Comparison of ENCODE assay signal across 20 mouse cellular contexts in the genomic region with DNA sequence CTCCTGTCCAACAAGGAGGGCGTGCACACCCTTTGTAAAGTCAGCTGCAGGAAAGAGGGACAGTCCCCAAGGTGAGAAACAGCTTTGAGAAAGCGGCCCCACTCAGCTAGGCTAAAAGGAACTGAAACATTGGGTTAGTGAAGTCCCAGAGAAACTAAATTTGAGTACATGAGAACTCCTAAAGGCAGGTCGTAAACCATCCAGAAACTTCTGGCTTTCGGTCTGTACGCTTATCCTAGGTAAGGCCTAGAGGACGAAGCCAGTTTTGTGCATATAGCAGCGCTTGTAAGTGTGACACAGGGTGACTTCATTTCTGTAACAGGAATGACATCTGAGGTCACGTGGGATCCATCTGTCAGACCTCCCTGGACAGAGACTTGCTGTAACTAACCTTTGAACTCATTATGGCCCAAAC. TPM values are rescaled to one million over a fixed set of nuclear protein-coding genes. Genes with fewer than 3 reads are reported as not detected.
A peak's percentile ranks its signal among the peaks of the same experiment; 100 is the strongest.
DNase-seq lines count a peak whose midpoint lies in the region; ATAC-seq lines count a peak whose summit lies in the region.
"Had no signal": no experiment of that assay in that cellular context is flagged by ENCODE, and none has a peak within 500 bp of the region (broad histone marks: within the 10 kb centered on the region; RNA-seq: fewer than 3 reads in every experiment).

No protein-coding gene starts in this region.

- peak; percentile 17; the same call in 1 of the 2 replicates for ATAC-seq in granulocyte monocyte progenitor cell, adult 5-6 weeks (replicated peaks; ENCODE audit: poor library complexity, severe bottlenecking)
- ATAC-seq in monocyte, adult 5-6 weeks (replicated peaks; ENCODE audit: insufficient number of reproducible peaks, low FRiP score, low TSS enrichment, poor library complexity, severe bottlenecking) = no peak
- ATAC-seq: forebrain, embryonic 13.5 days; intestine, embryonic 15.5 days had no signal

- DNase-seq in lung, postnatal 25 days (ENCODE audit: low spot score) = peak; percentile 16
- no peak for DNase-seq in lung, adult 18-20 months
- peak; percentile 41 to 44 for DNase-seq in spleen, adult 18-20 months
- no peak for DNase-seq in testis, postnatal 14 days (ENCODE audit: low spot score)
- DNase-seq in gastrocnemius, adult 8-10 months (ENCODE audit: low spot score in 2 of 2) = no peak
- DNase-seq: adrenal gland, postnatal 10 days; cerebellum, adult 8-10 months; cerebellum, postnatal 25 days; gastrocnemius, adult 2 months; heart, postnatal 10 days; kidney, adult 2 months; kidney, postnatal 4 days; liver, embryonic 13.5 days; lung, adult 2 months; lung, postnatal 14 days; right cerebral cortex, postnatal 14 days had no signal

RNA-seq across cellular contexts. Expression of gene Rel, which starts 8.0 kb away (rescaled TPM):
- 15.1 and 18.5 TPM in 2 replicates for total RNA-seq in granulocyte monocyte progenitor cell, adult 5-6 weeks (2014; fragmentation: Nextera tagmentation)
- total RNA-seq in granulocyte monocyte progenitor cell, adult 5-6 weeks (2017) = 9.8 and 10.0 TPM in 2 replicates
- total RNA-seq in gastrocnemius, adult 8-10 months (2022) = 1 to 10 TPM; 2.8 to 3.7 (median 3.6) TPM
- total RNA-seq in monocyte, adult 5-6 weeks (2017) = 66.8 to 77.1 TPM (median 69.6 TPM) in 3 replicates

Comparison
In these comparisons a context has a peak if more than half of its experiments do, and no peak if none do; other contexts are left out.
1. DNase-seq: peak in lung, postnatal 25 days (single experiment) and spleen, adult 18-20 months (2 of 2); none in lung, adult 18-20 months (0 of 2), testis, postnatal 14 days (single experiment) and gastrocnemius, adult 8-10 months (0 of 2).